Mouse (Mus musculus) regulatory T cell (primary cell): ENCODE data around the gene Prdm13.

Source experiments
- in situ Hi-C: fragments of 300-600 bp; cut with MboI, MseI; formaldehyde crosslinking; loops from one replicate; pipeline ENCODE4 v1.15.1; 2025; ENCODE audit warnings: high pct_unique_total_duplicates

Gene Prdm13

GRCm38 (mm10) chr4:21685595-21686091, at the start of gene Prdm13:
Prdm13 (minus strand) TSS chr4:21685963.
- in situ Hi-C loops = no loop called here

DNA sequence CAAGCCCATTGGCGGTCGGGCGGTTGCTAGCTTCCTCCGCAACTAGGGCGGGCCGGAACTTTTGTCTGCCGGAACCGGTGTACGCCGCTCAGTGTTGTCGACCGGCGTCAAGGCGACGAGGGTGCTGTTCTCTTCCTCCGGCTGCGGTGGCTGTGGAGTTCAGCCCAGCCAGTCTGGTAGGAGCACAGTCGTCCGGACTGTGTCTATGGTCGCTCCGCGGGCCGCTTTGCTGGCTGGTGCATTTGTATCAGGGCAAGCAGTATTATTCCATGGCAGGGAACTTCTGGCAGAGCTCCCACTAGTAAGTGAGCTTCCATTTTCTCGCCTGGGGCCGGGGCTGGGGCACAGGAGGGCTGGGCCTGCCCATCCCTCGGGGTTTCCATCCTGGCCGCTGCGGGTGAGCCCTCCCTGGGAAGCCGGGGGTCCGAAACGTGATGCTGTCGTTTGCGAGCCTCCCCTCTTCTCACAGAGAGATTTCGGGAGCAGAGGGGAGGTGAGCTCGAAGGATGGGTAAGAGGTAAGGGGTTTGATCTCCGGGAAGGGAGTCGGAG, 41.9 kb upstream of the Prdm13 start, which contains the start of gene Ccnc:
Gene Ccnc, plus strand, starts transcription at position 87 of the 551 bp plus-strand sequence.
- in situ Hi-C loops = loop anchor here (5.0 kb wide), 1 partner anchor 155 kb away; no protein-coding TSS in a partner anchor

DNA sequence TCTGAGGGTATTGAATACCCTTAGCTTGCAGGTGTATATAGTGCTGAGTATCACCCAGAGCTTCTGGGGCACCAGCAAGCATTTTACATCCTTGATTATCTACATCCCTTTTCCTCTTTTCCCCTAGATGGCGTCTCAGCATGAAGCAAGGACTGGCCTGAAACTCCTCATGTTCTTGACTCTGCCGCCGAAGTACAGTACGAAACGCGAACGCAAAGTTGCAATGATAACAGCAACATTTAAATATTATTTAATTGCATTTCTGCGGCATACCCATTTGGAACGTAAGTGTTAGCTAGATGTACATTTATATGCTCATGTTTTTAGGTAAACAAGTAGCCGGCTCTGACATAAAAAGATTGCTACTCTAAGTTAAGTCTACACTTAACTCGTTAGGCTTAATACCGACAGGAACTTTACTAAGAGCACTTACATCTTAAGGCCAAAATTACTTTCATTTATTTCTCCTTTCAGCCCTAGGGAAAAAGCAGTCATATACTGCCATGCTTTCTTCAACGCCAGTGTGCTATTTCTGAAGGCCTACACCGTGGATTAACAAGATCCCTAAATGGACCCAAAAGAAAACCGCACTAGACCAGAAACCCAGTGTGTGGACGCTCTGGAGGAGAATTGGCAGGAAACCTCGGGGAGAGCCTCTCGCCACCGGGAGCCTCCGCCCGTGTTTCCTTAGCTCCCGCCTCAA, 41.3 kb upstream of the Prdm13 start:
- in situ Hi-C loops = loop anchor here (5.0 kb wide), 1 partner anchor 155 kb away; no protein-coding TSS in a partner anchor

GRCm38 (mm10) chr4:21722752-21723334, 37.1 kb upstream of the Prdm13 start:
- in situ Hi-C loops = no loop called here

GRCm38 (mm10) chr4:21712147-21712546, 26.4 kb upstream of the Prdm13 start:
- in situ Hi-C loops = no loop called here

DNA sequence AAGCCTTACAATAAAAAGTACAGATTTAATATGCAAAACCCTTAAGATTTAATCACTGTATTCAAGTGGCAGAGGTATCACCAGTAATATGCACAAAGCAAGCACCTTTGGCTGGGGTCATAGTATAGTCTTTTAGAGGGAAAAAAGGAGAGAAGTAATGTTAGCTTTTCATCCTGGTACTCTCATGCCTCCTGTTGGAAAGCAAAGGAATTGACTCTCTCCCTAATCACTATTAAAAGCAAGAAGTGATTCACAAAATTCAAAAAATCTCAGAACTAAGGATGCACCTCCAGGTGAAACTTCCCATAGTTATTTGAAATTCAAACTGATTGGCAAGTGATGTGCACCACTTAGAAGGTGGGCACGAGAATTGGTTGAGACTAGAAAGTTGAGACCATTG, 19.3 kb upstream of the Prdm13 start:
- in situ Hi-C loops = no loop called here

DNA sequence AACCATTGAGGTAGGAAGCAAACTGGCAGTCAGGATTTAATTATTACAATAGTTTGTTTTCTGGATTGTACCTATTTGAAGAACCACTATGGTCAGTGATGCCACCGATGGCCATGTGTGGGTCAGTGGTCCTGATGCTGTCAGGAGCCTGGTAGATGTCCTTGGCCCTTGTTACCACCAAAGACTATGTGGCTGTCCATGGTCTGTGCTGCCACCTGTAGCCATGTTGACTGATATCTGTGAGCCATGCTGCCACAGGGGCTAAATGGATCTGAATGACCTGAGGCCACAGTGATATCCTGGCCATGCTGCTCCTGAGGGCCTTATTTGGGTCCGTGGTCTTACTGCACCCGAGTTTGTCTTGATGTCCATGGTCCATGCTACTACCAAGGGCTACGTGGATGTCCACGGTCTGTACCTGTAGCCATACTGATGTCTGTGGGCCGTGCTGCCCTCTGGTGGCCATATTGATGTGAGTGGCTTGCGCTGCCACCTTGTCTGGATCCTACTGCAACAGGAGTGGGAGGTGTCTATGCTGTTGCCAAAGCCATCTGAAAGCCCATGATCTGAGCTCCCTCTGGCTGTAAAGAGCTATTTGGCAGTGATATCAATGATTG, 10.0 kb upstream of the Prdm13 start:
- in situ Hi-C loops = loop anchor here (5.0 kb wide), 2 partner anchors 93 to 153 kb away; no protein-coding TSS in a partner anchor

DNA sequence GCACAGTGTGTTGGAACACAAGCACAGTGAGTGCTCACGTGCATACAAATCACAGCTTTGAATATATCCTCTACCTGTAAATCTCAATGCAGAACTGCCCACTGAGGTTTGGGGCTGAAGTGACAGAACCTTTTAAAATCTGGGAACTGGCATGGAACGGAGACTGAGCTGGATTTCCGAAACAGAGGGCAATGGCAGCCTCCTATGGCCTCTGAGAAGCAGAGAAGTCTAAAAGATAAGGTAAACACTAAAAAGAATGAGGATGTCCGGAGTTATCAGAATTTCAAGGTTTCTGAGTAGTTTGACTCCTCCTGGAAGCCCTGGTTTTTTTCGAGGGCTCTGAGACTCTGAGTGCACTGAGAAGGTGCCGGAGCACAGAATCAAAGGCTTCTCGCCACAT, 4.5 kb upstream of the Prdm13 start:
- in situ Hi-C loops = no loop called here

- in situ Hi-C loops = no loop called here
Measured at GRCm38 (mm10) chr4:21689492-21689941, 3.8 kb upstream of the Prdm13 start.

DNA sequence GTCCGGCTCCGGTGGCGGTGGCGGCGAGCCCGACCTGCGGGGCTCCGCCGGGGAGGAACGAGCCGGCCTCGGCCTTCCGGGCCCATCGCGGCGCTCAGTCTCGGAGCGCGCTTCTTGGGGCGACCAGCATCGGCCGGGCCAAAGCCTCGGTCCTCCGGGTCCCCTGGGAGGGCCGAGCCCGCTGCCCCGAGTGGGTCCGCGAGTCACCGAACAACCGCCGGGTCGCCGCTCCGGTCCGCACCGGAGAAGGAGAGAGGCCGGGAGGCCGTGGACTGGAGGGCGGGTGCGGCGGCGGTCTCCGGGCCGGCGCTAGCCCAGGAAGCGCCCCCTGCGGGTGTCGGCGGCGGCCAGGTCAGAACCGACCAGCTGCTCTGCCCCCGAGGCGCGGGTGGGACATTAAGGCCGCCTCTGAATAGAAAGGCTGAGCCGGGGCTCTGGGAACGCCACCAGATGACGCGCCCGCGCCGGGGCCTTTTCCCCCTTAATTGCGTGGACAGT, 3.0 kb upstream of the Prdm13 start:
- in situ Hi-C loops = no loop called here

GRCm38 (mm10) chr4:21687783-21688702, 2.3 kb upstream of the Prdm13 start:
- in situ Hi-C loops = no loop called here

DNA sequence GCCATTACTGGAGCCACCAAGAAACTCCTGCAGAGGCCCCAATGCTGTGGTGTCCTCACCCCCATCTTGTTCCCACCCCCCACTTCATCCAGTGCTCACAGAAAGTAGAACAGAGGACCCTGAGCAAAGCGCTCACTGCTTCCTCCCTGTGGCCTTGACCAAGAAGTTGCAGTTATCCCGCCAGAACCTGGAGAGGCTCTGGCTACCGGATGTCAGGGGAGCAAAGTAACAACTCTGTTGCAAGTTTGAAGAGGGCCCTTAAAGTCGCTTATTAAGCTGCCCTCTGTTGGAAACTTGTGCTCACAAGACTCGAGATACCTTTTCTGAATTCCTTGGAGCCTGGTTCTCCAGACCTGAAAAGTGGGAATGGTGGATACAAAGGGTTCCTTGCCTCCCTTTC, 1.2 kb upstream of the Prdm13 start:
- in situ Hi-C loops = no loop called here

DNA sequence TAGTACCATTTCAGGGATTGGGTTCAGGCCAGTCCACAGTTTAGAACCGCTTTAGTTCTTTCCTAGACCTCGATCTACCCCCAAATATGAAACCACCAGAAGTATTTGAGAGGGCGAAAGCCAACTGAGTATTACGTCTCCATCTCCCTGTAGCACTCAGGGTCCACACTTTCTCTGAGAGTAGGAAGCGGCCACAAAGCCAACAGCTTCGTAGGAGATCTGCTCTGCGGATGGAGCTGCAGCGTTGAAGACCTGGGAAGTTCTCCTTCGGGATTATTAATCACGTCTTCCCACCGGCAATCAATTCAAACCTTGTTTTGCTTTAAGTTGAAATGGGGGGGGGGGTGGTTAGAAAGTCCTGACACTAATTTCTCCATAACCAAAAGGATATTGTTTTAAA, 653 bp upstream of the Prdm13 start:
- in situ Hi-C loops = no loop called here

GRCm38 (mm10) chr4:21684341-21684970, 1.3 kb downstream of the Prdm13 start:
- in situ Hi-C loops = loop anchor here (5.0 kb wide), 1 partner anchor 52 kb away; no protein-coding TSS in a partner anchor

GRCm38 (mm10) chr4:21682421-21683150, 3.2 kb downstream of the Prdm13 start:
- in situ Hi-C loops = loop anchor here (5.0 kb wide), 1 partner anchor 50 kb away; no protein-coding TSS in a partner anchor

- in situ Hi-C loops = loop anchor here (5.0 kb wide), 1 partner anchor 49 kb away; no protein-coding TSS in a partner anchor
Measured at GRCm38 (mm10) chr4:21680971-21681370, 4.8 kb downstream of the Prdm13 start.

- in situ Hi-C loops = loop anchor here (5.0 kb wide), 1 partner anchor 48 kb away; no protein-coding TSS in a partner anchor
Measured at GRCm38 (mm10) chr4:21679624-21680480, 5.9 kb downstream of the Prdm13 start.

- in situ Hi-C loops = no loop called here
Measured at GRCm38 (mm10) chr4:21678975-21679623, 6.7 kb downstream of the Prdm13 start.
